Mouse (Mus musculus) lung, postnatal 25 days (tissue): Measurements from ENCODE around the gene Chmp4b.

Experiments used
- DNase-seq: peaks from one replicate; pipeline ENCODE4 v3.0.0; 2022; ENCODE audit warnings: low spot score

The Chmp4b gene

GRCm38 (mm10) chr2:154720315-154720714, 68.8 kb downstream of the Chmp4b start:
- DNase-seq, result no peak

DNA sequence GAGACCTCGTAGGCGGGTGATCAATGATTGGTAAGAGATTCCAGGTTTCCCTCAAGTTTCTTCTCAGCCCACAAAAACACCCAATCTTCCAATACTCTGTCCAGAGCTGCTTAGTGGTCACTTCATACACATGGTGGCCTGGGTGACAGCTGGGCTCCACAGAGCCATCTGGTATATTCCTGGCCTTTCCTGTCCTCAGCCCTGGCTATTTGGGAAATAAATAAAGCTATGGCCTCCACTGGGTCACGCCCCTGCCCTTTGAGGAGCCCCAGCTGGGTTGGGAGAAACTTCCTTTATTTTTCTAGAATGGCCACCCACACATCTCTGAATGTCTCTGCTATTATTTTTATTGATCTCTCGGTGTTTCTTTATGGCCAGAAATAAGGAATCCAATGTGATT, 72.0 kb downstream of the Chmp4b start:
- no peak for DNase-seq

DNA sequence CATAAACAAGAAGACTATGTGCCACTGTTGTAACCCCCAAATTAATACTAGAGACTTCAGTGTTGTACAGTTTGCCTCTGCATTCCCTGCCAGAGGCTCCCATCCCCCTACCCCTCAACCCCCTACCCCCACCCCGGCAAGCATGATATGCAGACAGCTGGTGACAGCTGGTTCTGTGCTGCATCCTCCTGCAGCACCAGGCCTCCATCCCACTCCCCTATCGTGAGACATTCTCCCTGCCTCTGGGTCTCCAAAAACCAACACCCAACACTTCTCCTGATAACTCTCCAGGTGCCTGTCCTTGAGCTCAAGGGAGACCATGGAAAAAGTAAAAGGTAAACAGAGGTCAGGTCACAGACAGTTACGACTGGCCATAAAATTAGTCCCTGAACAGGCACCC, 78.2 kb downstream of the Chmp4b start:
- no peak for DNase-seq

GRCm38 (mm10) chr2:154730841-154731240, 79.3 kb downstream of the Chmp4b start:
- DNase-seq, result peak; percentile 21

GRCm38 (mm10) chr2:154731916-154732315, 80.4 kb downstream of the Chmp4b start:
- DNase-seq, result no peak

GRCm38 (mm10) chr2:154732503-154733141, 81.1 kb downstream of the Chmp4b start:
- DNase-seq, result peak; percentile 19

DNA sequence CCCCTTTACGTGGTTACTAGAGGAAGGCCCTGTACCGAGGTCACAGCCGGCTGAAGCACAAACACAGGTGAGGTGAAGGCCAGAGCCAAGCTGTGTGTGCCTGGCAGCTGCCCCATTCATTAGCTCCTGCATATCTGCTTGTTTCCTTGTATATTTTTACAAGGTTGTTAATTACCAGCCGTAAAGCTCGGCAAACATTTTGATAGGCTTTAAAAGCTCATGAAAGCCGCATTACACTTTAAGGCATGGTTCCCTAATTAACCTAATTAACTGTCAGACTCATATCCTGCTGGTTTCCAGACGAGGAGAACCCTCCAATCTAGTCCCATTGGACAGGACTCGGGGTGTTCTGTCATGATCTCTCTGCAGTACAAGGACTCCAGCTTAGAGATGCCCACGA, 83.5 kb downstream of the Chmp4b start:
- no peak for DNase-seq

GRCm38 (mm10) chr2:154735416-154735815, 83.9 kb downstream of the Chmp4b start:
- no peak for DNase-seq

- no peak for DNase-seq
Observed at GRCm38 (mm10) chr2:154735986-154736385, 84.5 kb downstream of the Chmp4b start.

- no peak for DNase-seq
Observed at GRCm38 (mm10) chr2:154738621-154739020, 87.1 kb downstream of the Chmp4b start.

DNA sequence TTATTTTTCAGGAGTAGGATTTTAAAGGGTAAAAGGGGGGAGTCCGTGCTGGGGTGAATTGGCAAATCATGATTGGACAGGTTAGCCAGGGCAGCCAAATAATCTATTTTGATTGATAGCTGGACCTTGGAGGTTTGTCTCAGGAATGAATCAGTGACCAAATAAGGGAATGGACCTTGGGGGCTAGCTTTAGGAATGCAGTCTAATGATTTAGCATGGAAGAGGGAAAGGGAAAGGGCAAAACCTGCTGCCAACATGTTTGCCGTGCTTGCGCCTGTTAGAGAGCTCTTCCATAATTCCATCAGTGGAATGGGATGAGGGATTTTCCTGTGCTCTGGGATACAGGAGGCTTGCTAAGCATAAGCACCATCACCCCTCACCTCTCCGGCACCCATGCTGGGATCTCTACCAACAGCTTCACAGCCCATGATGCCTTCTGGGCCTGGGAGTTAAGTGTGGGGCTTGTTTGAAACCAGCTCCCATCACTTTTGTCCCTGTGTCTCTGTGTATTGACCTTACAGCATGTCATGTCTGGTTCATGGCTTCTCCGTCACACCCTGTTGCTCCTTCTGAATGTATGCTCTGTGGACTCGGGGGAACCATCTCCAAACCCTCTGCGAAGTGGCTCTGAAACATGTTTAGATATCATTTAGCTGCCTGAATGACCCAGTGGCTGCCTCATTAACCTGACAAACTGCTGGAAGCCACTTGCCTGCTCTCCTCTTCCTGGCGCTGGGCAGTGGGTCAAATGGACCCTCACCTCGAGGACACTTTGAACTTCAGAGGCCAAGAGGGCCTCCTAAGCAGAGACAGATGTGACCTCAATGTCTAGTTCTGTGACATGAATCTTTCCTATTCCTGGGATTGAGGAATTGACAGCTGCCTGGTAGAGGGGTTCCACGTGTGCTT, 91.7 kb downstream of the Chmp4b start:
- DNase-seq, result no peak

DNA sequence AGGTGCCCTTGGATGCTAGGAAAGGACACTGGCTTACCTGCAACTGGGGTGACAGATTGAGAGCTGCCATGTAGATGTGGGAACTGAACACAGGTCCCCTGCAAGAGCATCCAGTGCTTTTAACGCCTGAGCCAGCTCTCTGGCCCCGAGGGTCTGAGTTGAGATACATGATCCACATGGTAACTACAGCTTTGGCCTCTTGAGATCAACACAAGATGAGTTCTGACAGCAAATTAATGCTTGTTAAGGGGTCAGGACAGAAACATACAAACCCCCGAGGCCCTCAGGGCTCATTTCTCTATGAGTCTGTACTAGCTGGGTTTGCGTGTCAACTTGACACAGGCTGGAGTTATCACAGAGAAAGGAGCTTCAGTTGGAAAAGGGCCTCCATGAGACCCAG, 92.4 kb downstream of the Chmp4b start:
- DNase-seq, result no peak
